Mouse (Mus musculus): ENCODE results near the gene Qpct.
A peak's percentile ranks its signal among the peaks of the same experiment; 100 is the strongest.
"Not testable (repeated sequence)": the region's sequence is repeated elsewhere in the genome, so short reads cannot be mapped to it uniquely, and the experiment has no call there.

Gene Qpct

DNA sequence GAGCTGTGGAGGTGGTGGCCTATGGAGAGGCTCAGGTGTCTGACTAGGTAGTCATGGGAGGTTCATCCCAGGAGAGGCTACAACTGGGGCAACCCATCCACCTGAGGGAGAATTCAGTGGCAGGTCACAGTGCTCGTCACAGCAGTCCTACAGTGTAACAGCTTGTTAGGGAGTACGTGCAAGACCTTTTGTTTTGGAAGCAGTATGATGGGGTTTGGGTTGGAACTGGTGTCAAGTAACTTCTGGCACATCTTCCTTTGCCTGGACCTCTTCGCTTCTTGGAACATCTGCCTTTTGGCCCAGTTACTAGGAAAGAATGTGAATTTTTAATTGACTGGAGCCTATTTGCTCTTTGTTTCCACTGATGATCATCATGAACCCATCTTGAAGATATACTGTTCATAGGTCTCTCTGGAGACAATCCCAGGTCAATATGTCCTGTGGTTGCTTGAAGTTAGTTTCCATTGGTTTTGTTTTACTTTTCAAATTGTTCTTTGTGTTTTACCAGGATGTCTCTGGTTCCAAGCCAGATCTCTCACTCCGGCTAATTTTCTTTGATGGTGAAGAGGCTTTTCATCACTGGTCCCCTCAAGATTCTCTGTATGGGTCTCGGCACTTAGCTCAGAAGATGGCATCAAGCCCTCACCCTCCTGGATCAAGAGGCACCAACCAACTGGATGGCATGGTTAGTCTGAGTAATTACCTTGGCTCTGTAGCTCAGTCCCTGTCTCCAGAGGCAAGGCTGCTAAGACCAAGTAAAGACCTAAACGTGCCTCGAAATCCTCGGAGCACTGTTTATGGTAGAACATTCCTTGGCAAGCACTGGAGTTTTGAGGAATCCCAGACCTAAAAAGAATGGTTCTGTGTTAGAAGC lies 25.5 kb downstream of the Qpct start:
- peak; percentile 11 for DNase-seq

DNA sequence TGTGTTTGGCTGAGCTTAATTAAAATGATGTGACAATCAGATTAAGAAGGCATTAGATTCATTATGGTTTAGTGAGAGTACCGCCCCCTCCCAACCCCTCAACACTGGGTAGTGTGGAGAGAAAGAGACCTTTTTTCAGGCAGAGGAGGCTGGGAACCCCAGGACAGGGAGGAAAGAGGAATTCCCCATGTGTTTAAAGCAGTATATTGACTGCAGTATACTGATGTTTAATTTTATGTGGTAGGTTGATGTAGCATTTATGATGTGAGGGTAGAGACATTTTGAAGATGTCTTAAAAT lies 26.1 kb downstream of the Qpct start:
- no peak for DNase-seq

DNA sequence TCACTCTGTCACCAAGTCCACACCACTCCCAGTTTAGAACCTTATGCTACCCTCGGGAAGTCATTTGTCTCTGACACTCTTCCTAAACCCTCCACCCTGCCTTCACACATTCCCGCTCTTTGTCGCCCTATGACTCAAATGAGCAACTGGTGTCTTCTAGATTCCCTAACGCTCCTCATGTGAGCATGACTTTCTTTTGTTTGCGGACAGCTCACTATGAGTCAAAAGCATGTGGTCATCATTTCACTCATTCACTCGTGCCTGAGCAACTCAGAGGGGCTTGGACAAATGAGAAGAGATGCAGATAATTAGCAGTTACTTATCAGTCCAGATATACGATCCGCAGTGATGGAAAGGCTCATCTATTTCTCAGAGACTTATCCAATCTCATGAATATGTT lies 26.5 kb downstream of the Qpct start:
- no peak for DNase-seq

GRCm38 (mm10) chr17:79091710-79092109 lies 40.0 kb downstream of the Qpct start:
- no peak for DNase-seq

DNA sequence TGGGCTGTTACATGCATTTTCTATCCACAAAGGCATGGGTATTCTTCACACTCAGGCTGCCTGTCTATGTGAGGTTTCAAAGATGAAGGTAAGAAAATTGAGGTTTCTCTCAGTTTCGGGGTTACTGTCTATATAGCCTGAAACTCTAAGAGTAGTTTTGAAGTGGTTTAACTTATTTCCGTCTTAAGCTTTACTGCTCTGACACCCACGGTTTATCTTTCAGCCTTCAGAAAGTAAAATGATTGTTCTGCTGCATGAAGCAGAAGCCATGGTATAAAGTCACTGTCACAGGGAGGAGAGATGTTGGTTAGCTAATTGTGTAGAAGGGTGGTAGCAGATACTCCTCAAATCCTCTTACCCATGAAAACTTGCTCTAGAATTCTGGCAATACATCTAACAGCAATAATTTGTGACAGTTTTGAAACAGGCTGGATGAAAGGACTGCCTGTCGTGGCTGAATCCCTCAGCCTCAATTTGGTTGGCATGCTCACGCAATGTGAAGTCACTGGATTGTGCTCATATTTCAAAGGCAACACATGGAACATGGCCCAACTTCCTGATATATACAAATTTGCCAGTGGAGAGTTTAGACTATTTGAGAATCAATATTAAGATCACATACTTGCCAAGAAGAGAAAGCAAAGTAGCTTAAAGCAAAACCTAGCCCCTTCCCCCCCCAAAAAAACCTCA lies 41.7 kb downstream of the Qpct start:
- DNase-seq, result no peak

DNA sequence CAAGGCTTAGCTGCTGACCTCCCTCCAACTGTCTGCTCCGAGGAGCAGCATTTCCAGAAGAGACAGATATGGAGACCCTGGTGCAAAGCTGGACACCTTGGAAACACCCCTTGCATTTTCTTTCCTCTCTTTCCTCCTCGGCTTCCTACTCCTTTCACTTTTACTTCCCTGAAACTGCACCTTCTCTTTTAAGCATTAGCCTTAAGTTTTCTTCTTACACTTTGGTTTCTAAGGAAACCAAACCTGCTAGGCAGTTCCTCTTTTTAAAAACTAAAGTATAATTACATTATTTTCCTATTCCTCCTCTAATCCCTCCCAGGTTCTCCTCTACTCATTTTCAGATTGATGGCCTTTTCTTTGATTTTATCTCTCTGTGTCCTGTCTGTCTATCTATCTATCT lies 43.9 kb downstream of the Qpct start:
- DNase-seq, result no peak

- no peak for DNase-seq
Measured at GRCm38 (mm10) chr17:79099866-79100265, 48.2 kb downstream of the Qpct start.

DNA sequence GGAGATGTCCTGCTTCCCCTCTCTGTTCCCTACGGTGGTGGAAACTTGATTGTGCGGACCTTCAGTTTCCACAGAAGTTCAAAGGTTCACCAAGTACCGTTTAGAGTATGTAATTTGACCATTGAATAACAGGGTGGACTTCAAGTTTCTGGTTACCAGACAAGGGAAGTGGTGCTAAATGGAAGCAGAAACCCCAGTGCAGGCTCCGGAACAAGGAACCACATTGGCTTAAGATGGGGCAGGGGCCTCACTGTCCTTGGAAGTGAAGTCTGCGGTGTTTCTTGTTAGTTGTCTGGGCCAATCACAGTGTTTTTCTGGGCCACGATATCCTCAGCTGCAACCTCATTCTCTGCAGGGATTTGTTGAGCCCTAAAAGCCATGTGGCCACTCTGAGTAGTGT lies 56.5 kb downstream of the Qpct start:
- DNase-seq, result no peak

- no peak for DNase-seq
Measured at GRCm38 (mm10) chr17:79109576-79109975, 57.9 kb downstream of the Qpct start.

DNA sequence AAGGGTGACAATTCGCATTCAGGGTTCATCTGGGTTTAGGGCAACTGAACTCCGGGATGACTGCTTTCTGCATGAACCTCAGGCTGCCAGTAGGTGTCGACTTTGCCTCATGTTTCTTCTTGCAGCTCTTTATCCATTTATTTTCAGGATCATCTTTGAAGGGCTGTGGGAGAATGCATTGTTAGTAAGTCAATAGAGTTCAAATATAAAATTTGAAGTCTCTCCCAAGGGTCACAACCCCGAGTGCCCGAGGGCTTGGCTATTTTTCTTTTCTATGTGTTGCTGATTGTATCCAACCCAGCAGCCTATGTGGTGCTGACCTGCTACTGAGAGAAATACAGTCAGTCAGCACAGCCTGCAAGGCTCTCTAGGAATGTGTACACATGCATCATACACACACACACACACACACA lies 59.2 kb downstream of the Qpct start:
- peak; percentile 57 for DNase-seq

GRCm38 (mm10) chr17:79115248-79115647 lies 63.5 kb downstream of the Qpct start:
- DNase-seq, result not testable (repeated sequence)

GRCm38 (mm10) chr17:79119066-79119465 lies 67.4 kb downstream of the Qpct start:
- DNase-seq, result no peak

- DNase-seq, result no peak
Measured at GRCm38 (mm10) chr17:79120269-79120668, 68.6 kb downstream of the Qpct start.

DNA sequence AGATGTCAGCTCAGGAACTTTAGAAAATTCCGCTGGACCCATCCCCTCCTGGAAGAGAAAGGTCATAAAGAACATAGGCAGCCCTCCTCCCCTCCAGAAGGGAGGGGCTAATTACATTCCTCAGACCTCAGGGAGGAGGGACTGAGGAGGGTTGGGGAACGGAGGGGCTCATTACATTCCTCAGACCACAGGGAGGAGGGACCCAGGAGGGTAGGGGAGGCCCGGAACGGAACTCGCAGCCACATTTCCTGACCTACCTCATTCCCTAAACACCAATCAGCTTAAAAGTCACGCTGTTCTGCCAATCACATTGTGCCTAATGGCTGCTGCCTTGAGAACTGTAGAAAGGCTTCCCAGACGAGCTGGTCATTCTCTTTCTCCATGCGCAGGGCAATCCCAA lies 82.0 kb downstream of the Qpct start:
- DNase-seq, result no peak

- DNase-seq, result no peak
Measured at GRCm38 (mm10) chr17:79135826-79136225, 84.1 kb downstream of the Qpct start.

GRCm38 (mm10) chr17:79136401-79136800 lies 84.7 kb downstream of the Qpct start:
- DNase-seq, result peak; percentile 35
